Mouse (Mus musculus) erythroblast, adult 5-6 weeks (primary cell): ENCODE data around the gene Macrod2. TPM values are rescaled to one million over a fixed set of nuclear protein-coding genes. Genes with fewer than 3 reads are reported as not detected.

Source experiments
- ATAC-seq: replicated peaks from 2 replicates; pipeline ENCODE4 v1.8.0; 2016; ENCODE audit warnings: moderate number of reproducible peaks, mild to moderate bottlenecking, moderate TSS enrichment, inconsistent platforms; ENCODE audit not compliant: poor library complexity, low FRiP score, severe bottlenecking
- total RNA-seq, 2 experiments: library from RNA; stranded (forward) in 1 of 2; stranded (reverse) in 1 of 2; fragments of 150-400 nt in 1 of 2; fragments of 200-764, 138-1000 nt in 1 of 2; gene quantifications; 2 replicates each; pipeline versions ENCODE4 v1.2.3 to v1.2.4; 2015 to 2017; ENCODE audit warnings: low replicate concordance in 2 of 2

The Macrod2 gene
- total RNA-seq, 2 experiments from 2014 or later = 2.8 TPM; not detected in 1

- no peak for ATAC-seq
Measured at GRCm38 (mm10) chr2:142323158-142323557, 1928.0 kb downstream of the Macrod2 start.

- no peak for ATAC-seq
Measured at GRCm38 (mm10) chr2:142326737-142327136, 1931.6 kb downstream of the Macrod2 start.

GRCm38 (mm10) chr2:142329761-142330160, 1934.7 kb downstream of the Macrod2 start:
- ATAC-seq = no peak

DNA sequence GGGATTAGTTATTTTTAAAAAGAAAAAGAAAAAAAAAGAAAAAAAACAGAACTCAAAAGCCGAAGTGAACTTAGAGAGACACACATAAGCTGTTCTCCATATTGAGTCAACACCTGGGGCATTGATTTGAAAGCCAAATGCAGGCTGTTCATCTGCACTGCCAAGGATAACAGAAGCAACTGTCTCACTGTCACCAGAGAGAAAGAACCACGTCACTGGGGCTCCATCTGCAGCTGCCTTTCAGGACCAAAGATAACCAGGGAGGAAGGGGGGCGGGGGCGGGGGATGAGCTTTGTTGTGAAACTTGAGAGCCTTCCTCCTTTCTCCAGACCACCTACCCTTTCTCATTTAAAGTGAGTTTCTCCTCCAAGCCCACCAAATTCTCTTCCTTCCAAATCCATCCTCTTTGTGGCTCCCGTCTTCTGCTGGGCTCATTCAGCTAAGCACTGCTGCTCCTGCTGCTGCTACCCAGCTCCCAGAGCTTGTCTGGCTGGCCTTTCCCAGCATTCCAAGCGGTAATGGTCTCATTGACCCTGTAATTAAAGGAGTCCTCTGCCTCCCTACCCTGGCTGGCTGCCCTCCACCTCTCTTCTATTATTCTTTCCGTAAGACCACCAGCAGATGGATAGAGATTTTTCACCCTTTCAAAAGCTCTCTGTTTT, 1939.5 kb downstream of the Macrod2 start:
- no peak for ATAC-seq

GRCm38 (mm10) chr2:142335103-142335999, 1940.2 kb downstream of the Macrod2 start:
- no peak for ATAC-seq

- ATAC-seq = no peak
Measured at GRCm38 (mm10) chr2:142344021-142344420, 1948.9 kb downstream of the Macrod2 start.

- ATAC-seq = no peak
Measured at GRCm38 (mm10) chr2:142344758-142345157, 1949.6 kb downstream of the Macrod2 start.

GRCm38 (mm10) chr2:142349805-142350204, 1954.7 kb downstream of the Macrod2 start:
- ATAC-seq = no peak

- ATAC-seq = no peak
Measured at GRCm38 (mm10) chr2:142362888-142363287, 1967.8 kb downstream of the Macrod2 start.

- no peak for ATAC-seq
Measured at GRCm38 (mm10) chr2:142373978-142374377, 1978.9 kb downstream of the Macrod2 start.

DNA sequence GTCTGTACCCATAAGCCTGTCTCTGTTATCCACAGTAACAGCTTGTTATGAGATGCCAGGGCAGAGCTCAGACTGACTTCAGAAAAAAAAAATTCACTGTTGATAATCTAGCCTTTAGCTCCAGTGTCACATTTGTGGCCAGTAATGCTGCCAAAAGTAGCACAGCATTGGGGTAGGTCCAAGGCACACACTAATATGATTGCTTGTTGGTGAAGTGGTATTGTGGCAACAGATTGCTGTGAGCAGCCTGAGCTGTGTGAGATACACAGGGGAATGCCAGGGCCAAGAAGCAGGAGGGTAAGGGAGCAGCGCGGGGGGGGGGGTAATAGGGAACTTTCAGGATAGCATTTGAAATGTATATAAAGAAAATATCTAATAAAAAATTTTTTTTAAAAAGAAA, 1985.5 kb downstream of the Macrod2 start:
- ATAC-seq = no peak

DNA sequence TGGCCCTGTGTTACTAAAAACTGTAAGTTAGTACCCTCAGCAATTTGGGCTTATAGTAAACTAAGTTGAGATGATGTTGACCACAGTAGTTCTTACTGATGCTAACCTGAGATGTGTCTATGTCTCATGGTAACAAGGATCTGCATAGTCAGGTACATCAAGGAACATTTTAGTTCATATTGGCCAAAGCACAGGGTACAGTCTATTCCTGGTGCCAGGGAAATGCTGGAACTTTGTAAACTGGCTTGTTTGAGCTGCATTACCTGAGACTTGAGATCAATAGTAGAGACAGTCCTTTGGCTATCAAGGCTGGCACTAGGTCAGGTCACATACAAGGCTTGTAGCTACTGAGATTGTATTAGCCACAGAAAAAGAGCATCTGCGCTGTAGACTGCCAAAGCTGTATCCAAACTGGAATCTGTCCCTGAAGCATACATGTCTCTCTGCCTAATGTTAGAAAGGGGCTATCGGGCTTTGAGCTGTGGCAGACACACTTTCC, 1986.0 kb downstream of the Macrod2 start:
- no peak for ATAC-seq

DNA sequence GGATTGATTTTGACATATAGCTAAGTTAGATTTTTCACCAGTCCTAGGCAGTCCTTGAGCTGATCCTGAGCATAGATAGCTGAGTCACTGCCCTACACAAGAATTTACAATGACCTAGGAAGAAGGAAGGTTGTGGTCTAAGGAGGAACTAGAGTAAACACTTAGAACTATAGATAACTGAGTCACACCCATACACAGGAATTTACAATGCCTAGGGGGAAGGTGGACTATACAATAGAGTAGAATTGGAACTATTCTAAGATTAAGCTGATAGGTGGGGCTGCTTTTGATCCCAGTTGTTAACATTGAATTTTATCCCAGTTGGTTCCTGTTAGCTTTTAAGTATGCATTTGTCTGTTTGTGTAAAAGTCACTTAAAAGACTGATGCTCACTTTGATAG, 1998.4 kb downstream of the Macrod2 start:
- no peak for ATAC-seq

- ATAC-seq = no peak
Measured at GRCm38 (mm10) chr2:142399490-142399889, 2004.4 kb downstream of the Macrod2 start.

GRCm38 (mm10) chr2:142400781-142401180, 2005.7 kb downstream of the Macrod2 start:
- ATAC-seq = no peak

- no peak for ATAC-seq
Measured at GRCm38 (mm10) chr2:142401359-142401758, 2006.2 kb downstream of the Macrod2 start.

DNA sequence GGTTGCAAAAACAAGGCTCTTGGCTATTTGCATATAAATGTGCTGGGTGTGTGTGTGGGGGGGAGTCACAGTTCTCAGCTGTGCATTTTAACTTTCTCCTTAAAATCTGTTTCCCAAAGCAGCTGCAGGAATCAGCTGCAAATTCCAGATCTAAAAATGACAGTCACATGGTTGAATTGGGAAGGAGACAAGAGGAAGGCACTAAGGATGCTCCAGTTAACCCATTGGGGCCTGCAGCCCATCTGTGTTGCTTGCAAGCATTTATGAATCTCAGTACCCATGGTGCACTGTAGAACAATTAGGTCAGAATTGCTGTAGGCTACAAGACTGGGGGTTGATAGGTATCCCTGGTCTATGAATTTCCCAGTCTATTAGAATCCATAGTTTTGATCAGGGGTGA, 2008.3 kb downstream of the Macrod2 start:
- ATAC-seq = no peak

DNA sequence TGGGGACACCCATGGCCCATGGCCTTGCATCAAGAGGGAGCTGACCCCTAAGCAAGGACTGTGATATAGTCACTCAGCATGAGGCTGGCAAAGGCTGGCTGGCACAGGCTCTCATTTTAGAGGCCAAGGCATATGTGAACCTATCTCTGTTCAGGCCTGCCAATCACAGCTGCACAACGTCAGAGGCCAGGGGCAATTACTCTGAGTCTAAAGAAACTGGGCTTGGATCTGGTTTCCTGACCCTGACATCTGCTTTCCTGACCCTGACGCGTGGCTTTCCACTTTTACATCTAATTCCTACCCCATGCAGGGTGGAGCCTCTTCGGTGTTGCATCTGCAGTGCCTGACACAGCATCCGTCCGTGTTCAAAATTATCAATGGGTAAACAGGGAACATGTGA, 2009.2 kb downstream of the Macrod2 start:
- ATAC-seq = no peak

- ATAC-seq = no peak
Measured at GRCm38 (mm10) chr2:142407341-142407740, 2012.2 kb downstream of the Macrod2 start.

DNA sequence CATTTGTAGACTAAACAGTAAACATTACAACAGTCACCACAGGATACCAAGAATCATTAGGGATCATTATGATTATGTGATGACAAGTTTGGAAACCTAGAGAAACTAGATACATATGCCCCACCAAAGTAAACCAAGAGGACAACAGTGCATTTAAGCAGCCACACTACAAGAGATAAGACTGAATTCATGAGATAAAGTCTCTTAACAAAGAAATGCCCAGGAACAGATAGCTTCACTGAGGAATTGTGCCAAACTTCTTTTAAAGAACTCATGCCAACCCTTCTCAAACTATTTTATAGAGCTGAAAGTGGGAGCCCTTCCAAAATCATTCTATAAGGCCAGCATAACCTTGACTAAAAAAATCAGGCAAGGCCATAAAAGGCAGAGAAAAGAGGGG, 2015.0 kb downstream of the Macrod2 start:
- no peak for ATAC-seq

- no peak for ATAC-seq
Measured at GRCm38 (mm10) chr2:142433126-142433525, 2038.0 kb downstream of the Macrod2 start.
